Mouse (Mus musculus) C2C12 (cell line): ENCODE results near the gene Mfap1b. TPM values are rescaled to one million over a fixed set of nuclear protein-coding genes. Genes with fewer than 3 reads are reported as not detected.
A peak's percentile ranks its signal among the peaks of the same experiment; 100 is the strongest.
"Not testable (repeated sequence)": the region's sequence is repeated elsewhere in the genome, so short reads cannot be mapped to it uniquely, and the experiment has no call there.

Experiments used
- H3K27me3 ChIP-seq: one replicate; pipeline ENCODE4 v1.6.1; 2011; ENCODE audit not compliant: control insufficient read depth, insufficient read depth, insufficient read length
- H3K36me3 ChIP-seq: one replicate; pipeline ENCODE4 v1.6.1; 2011; ENCODE audit not compliant: control insufficient read depth, insufficient read depth
- H3K4me3 ChIP-seq: one replicate; pipeline ENCODE4 v1.5.1; 2011; ENCODE audit warnings: mild to moderate bottlenecking, control low read depth; ENCODE audit not compliant: poor library complexity, insufficient read depth, severe bottlenecking
- H3K79me2 ChIP-seq: one replicate; pipeline ENCODE4 v1.6.1; 2011; ENCODE audit not compliant: control insufficient read depth, insufficient read depth
- H3K79me3 ChIP-seq: one replicate; pipeline ENCODE4 v1.6.1; 2011; ENCODE audit warnings: low read depth, control low read depth
- H3ac ChIP-seq: one replicate; pipeline ENCODE3; 2011; ENCODE audit warnings: low read depth; ENCODE audit not compliant: control insufficient read depth, insufficient read length
- CEBPB ChIP-seq: IDR thresholded peaks from one replicate; pipeline ENCODE4 v1.6.1; 2011; ENCODE audit warnings: low read depth, mild to moderate bottlenecking, control low read depth, moderate library complexity
- CTCF ChIP-seq: IDR thresholded peaks from one replicate; pipeline ENCODE4 v1.5.1; 2011; ENCODE audit not compliant: control insufficient read depth, insufficient read depth, insufficient read length
- FOSL1 ChIP-seq: IDR thresholded peaks from one replicate; pipeline ENCODE4 v1.8.0; 2011; ENCODE audit warnings: mild to moderate bottlenecking, low read length; ENCODE audit not compliant: poor library complexity, insufficient read depth, severe bottlenecking
- MAX ChIP-seq: IDR thresholded peaks from one replicate; pipeline ENCODE4 v1.6.1; 2011; ENCODE audit warnings: mild to moderate bottlenecking, control low read depth
- MYOD1 ChIP-seq: IDR thresholded peaks from one replicate; pipeline ENCODE4 v1.6.1; 2011; ENCODE audit warnings: low read depth; ENCODE audit not compliant: control insufficient read depth, insufficient read length
- MYOG ChIP-seq: IDR thresholded peaks from one replicate; pipeline ENCODE4 v1.6.1; 2011; ENCODE audit not compliant: control insufficient read depth, insufficient read length; ENCODE audit errors: extremely low read depth
- USF1 ChIP-seq: IDR thresholded peaks from one replicate; pipeline ENCODE4 v1.6.1; 2011; ENCODE audit warnings: low read depth, mild to moderate bottlenecking, control low read depth, moderate library complexity
- long read RNA-seq, 2 experiments: library from polyadenylated mRNA; unstranded; transcript quantifications; one replicate each; pipeline ENCODE4 v2.0.0; 2019 to 2020
- polyA plus RNA-seq: library from polyadenylated mRNA; unstranded; fragments of >200 nt; fragmentation: generic; extraction: Trizol; gene quantifications from one replicate; pipeline ENCODE4 v1.2.1, GENCODE M21; 2012; ENCODE audit warnings: missing spikeins

Mfap1b gene
- 8.8 TPM for polyA plus RNA-seq
- long read RNA-seq, experiment 1, transcript Mfap1b-201 (7 exons, 3,362 nt): major isoform, 26 of 42 reads
- long read RNA-seq, experiment 1, partial matches to known transcripts: 15 of 42 reads
- long read RNA-seq, experiment 1, other reads (novel, unspliced or antisense): 1 of 42 reads
- long read RNA-seq, experiment 2, transcript Mfap1b-201 (7 exons, 3,362 nt): major isoform, 168 of 169 reads
- long read RNA-seq, experiment 2, partial matches to known transcripts: 1 of 169 reads
- long read RNA-seq, experiment 2, other reads (novel, unspliced or antisense): 0 of 169 reads

- Histone ChIP-seq H3K4me3 (peak within 1 kb of the TSS; percentile 36), H3ac (peak within 1 kb of the TSS; percentile 40), H3K79me2 (peaks cover 24% of the 10 kb centered on the region)
- not testable (repeated sequence) for H3K36me3 ChIP-seq, H3K27me3 ChIP-seq, H3K79me3 ChIP-seq
Observed at GRCm38 (mm10) chr2:121473301-121474179, at the start of gene Mfap1b. TSS of gene Mfap1b (minus strand) at chr2:121474067.

DNA sequence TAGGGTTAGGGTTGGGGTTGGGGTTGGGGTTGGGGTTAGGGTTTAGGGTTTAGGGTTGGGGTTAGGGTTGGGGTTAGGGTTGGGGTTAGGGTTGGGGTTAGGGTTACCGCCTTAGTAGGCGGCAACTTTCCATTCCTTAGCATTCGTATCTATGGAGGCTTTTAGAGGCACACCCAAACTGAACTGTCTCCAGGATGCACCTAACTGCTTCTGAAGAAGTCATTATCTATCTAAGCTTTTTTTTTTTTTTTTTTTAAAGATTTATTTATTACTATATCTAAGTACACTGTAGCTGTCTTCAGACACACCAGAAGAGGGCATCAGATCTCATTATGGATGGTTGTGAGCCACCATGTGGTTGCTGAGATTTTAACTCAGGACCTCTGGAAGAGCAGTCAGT lies 49.0 kb upstream of the Mfap1b start:
- H3K79me2 ChIP-seq, H3K27me3 ChIP-seq, H3ac ChIP-seq, H3K79me3 ChIP-seq, H3K4me3 ChIP-seq: not testable (repeated sequence)
- H3K36me3 ChIP-seq: peaks cover 16% of the 10 kb centered on the region

GRCm38 (mm10) chr2:121522006-121522405 lies 48.1 kb upstream of the Mfap1b start:
- Histone ChIP-seq H3K79me3 (no peaks in the 10 kb centered on the region), H3K36me3 (peaks cover 22% of the 10 kb centered on the region), H3K27me3 (no peaks in the 10 kb centered on the region), H3K79me2 (no peaks in the 10 kb centered on the region), H3ac (no peak overlapping the region), H3K4me3 (no peak overlapping the region)
- TF ChIP-seq FOSL1: no peak
- no peak for TF ChIP-seq MYOG

- H3K79me3 ChIP-seq, H3K79me2 ChIP-seq, H3ac ChIP-seq, H3K27me3 ChIP-seq, H3K4me3 ChIP-seq: not testable (repeated sequence)
- peaks cover 15% of the 10 kb centered on the region for H3K36me3 ChIP-seq
Observed at GRCm38 (mm10) chr2:121518711-121519110, 44.8 kb upstream of the Mfap1b start.

GRCm38 (mm10) chr2:121518106-121518505 lies 44.2 kb upstream of the Mfap1b start:
- no peak overlapping the region for H3ac ChIP-seq
- no peak overlapping the region for H3K4me3 ChIP-seq
- TF ChIP-seq MAX (no peak), CEBPB (no peak), USF1 (no peak), FOSL1 (no peak), CTCF (no peak), MYOD1 (no peak), MYOG (no peak)
- H3K27me3 ChIP-seq: no peaks in the 10 kb centered on the region
- peaks cover 4% of the 10 kb centered on the region for H3K79me2 ChIP-seq
- peaks cover 18% of the 10 kb centered on the region for H3K36me3 ChIP-seq
- H3K79me3 ChIP-seq: no peaks in the 10 kb centered on the region

- Histone ChIP-seq H3ac (no peak overlapping the region), H3K79me2 (peaks cover 26% of the 10 kb centered on the region), H3K36me3 (peaks cover 31% of the 10 kb centered on the region), H3K79me3 (peaks cover 14% of the 10 kb centered on the region), H3K4me3 (no peak overlapping the region), H3K27me3 (no peaks in the 10 kb centered on the region)
- TF ChIP-seq CEBPB (no peak), MYOG (no peak), MAX (no peak), USF1 (no peak), FOSL1 (no peak), CTCF (no peak), MYOD1 (no peak)
Observed at GRCm38 (mm10) chr2:121514211-121514610, 40.3 kb upstream of the Mfap1b start.

- Histone ChIP-seq H3K79me3 (peaks cover 17% of the 10 kb centered on the region), H3K36me3 (peaks cover 31% of the 10 kb centered on the region), H3K79me2 (peaks cover 36% of the 10 kb centered on the region)
- H3ac ChIP-seq, H3K27me3 ChIP-seq, H3K4me3 ChIP-seq: not testable (repeated sequence)
Observed at GRCm38 (mm10) chr2:121512991-121513765, 39.3 kb upstream of the Mfap1b start.
